Mouse (Mus musculus) midbrain, postnatal 0 days (tissue): ENCODE results near the gene Zc3h18. TPM values are rescaled to one million over a fixed set of nuclear protein-coding genes. Genes with fewer than 3 reads are reported as not detected.
A peak's percentile ranks its signal among the peaks of the same experiment; 100 is the strongest.

Experiments used
- ATAC-seq: fragments of 200-750 bp; cut with Nextera tagmentation; 2 replicates; pipeline ENCODE4 v1.8.0; 2017; ENCODE audit warnings: moderate number of reproducible peaks, mild to moderate bottlenecking, moderate TSS enrichment, moderate library complexity; ENCODE audit not compliant: low FRiP score
- DNase-seq: peaks from one replicate; pipeline ENCODE4 v3.0.0-alpha.2; 2015; ENCODE audit warnings: low spot score
- H3K27ac ChIP-seq: fragments of 300-500 bp; sonication (generic); 2 replicates; pipeline ENCODE4 v1.5.1; 2014; ENCODE audit warnings: low read depth, mild to moderate bottlenecking, low read length, mixed read lengths
- H3K27me3 ChIP-seq: fragments of 300-500 bp; sonication (generic); 2 replicates; pipeline ENCODE4 v1.6.1; 2014; ENCODE audit warnings: low read length, control low read depth, mixed read lengths; ENCODE audit not compliant: insufficient read depth
- H3K36me3 ChIP-seq: fragments of 300-500 bp; sonication (generic); 2 replicates; pipeline ENCODE4 v1.6.1; 2014; ENCODE audit warnings: low read length, control low read depth, mixed read lengths; ENCODE audit not compliant: insufficient read depth
- H3K4me1 ChIP-seq: fragments of 300-500 bp; sonication (generic); 2 replicates; pipeline ENCODE4 v1.6.1; 2014; ENCODE audit warnings: mild to moderate bottlenecking, control low read depth, antibody characterized with exemption, low read length, mixed read lengths; ENCODE audit not compliant: insufficient read depth
- H3K4me2 ChIP-seq: fragments of 300-500 bp; sonication (generic); 2 replicates; pipeline ENCODE4 v1.6.1; 2014; ENCODE audit warnings: low read depth, mild to moderate bottlenecking, low read length, mixed read lengths; ENCODE audit not compliant: poor library complexity, severe bottlenecking
- H3K4me3 ChIP-seq: fragments of 300-500 bp; sonication (generic); 2 replicates; pipeline ENCODE4 v1.5.1; 2014; ENCODE audit warnings: low read depth, mild to moderate bottlenecking, low read length, moderate library complexity
- H3K9ac ChIP-seq: fragments of 300-500 bp; sonication (generic); replicated peaks from 2 replicates; pipeline ENCODE4 v1.6.1; 2014; ENCODE audit warnings: mild to moderate bottlenecking, low read length, moderate library complexity, mixed read lengths; ENCODE audit not compliant: poor library complexity, severe bottlenecking
- H3K9me3 ChIP-seq: fragments of 300-500 bp; sonication (generic); 2 replicates; pipeline ENCODE4 v1.6.1; 2016; ENCODE audit warnings: low read length, control low read depth
- CTCF ChIP-seq: IDR thresholded peaks from 2 replicates; pipeline ENCODE4 v1.5.1; 2016; ENCODE audit warnings: antibody characterized with exemption, mild to moderate bottlenecking
- WGBS: fragments of 180-500 bp; shearing (Covaris S2); extraction: QIAGEN DNeasy Blood & Tissue Kit; methylation state at CpG from one replicate; pipeline ENCODE4 v1.1.7; 2014; 5-methylcytosine and 5-hydroxymethylcytosine counted together
- polyA plus RNA-seq: library from polyadenylated mRNA; unstranded; fragments of >200 nt; fragmentation: Nextera tagmentation; extraction: Ambion mirVana; gene quantifications from 2 replicates; pipeline ENCODE4 v1.2.1, GENCODE M21; 2015
- total RNA-seq: library from RNA; depleted of rRNA; stranded (reverse); fragments of >200 nt; gene quantifications from 2 replicates; pipeline ENCODE4 v1.2.3, GENCODE M21; 2014

Zc3h18 gene
- total and polyA plus RNA-seq, 2 experiments from 2014 or later, result 25.0 to 29.4 TPM

- peak overlapping the region; percentile 86 for H3K27ac ChIP-seq
- peak overlapping the region; percentile 76 for H3K4me2 ChIP-seq
- peaks cover 8% of the 10 kb centered on the region; the same call in 1 of the 2 replicates for H3K36me3 ChIP-seq
- peak overlapping the region; percentile 64 for H3K9ac ChIP-seq
- peak overlapping the region; percentile 74 for H3K4me3 ChIP-seq
- H3K4me1 ChIP-seq, result peaks cover 13% of the 10 kb centered on the region; the same call in 1 of the 2 replicates
- no peak for TF ChIP-seq CTCF
- 6% methylated on average over 19 of the region's 19 CpGs for WGBS
- no peaks in the 10 kb centered on the region for H3K27me3 ChIP-seq
- ATAC-seq (peak; percentile 38; the same call in 1 of the 2 replicates), DNase-seq (peak; percentile 94)
- H3K9me3 ChIP-seq, result no peaks in the 10 kb centered on the region
Observed at GRCm38 (mm10) chr8:122444058-122444748, 67.8 kb downstream of the Zc3h18 start.

GRCm38 (mm10) chr8:122445203-122445602 lies 68.8 kb downstream of the Zc3h18 start:
- Histone ChIP-seq H3K4me1 (peaks cover 13% of the 10 kb centered on the region; the same call in 1 of the 2 replicates), H3K36me3 (no peaks in the 10 kb centered on the region), H3K27me3 (no peaks in the 10 kb centered on the region), H3K9ac (0 out of 2 replicates have a peak overlapping the region, but pooled peaks have one; percentile 13), H3K27ac (peak overlapping the region; percentile 86; the same call in 1 of the 2 replicates), H3K9me3 (no peaks in the 10 kb centered on the region), H3K4me3 (no peak overlapping the region), H3K4me2 (peak overlapping the region; percentile 76)
- ATAC-seq (no peak), DNase-seq (no peak)
- TF ChIP-seq CTCF, result peak; percentile 28
- 62% methylated on average over 3 of the region's 3 CpGs for WGBS

DNA sequence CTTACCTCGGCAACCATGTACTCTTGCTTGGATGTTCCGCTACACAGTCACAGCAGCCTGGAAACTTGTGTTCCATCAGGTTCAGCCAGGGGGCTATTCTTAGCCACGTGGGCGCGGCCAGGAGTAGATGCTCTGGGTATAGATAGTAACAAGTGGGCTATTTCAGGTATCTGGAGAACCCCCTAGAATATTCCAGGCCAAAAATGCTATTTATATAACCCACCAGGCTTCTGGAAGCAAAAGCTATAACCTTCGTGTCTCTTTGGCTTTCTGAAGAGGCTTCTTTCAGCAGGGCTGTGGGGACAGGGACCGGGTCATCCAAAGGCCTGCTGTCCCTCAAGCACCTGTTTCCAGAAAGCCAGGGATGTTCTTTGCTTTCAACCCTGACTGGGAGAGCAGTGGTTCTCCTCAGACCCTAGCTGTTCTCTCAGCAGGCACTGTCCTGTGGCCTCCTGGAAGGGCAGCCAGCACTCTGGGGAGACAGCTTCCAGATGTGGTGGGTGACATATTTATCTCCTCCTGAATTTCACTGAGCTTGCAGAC lies 74.8 kb downstream of the Zc3h18 start:
- ATAC-seq (no peak), DNase-seq (no peak)
- no peaks in the 10 kb centered on the region for H3K9me3 ChIP-seq
- H3K27ac ChIP-seq, result no peak overlapping the region
- 81% methylated on average over 7 of the region's 7 CpGs for WGBS
- no peaks in the 10 kb centered on the region for H3K4me1 ChIP-seq
- H3K4me2 ChIP-seq, result no peak overlapping the region
- H3K36me3 ChIP-seq, result no peaks in the 10 kb centered on the region
- TF ChIP-seq CTCF, result no peak
- H3K4me3 ChIP-seq, result no peak overlapping the region
- H3K9ac ChIP-seq, result no peak overlapping the region
- H3K27me3 ChIP-seq, result no peaks in the 10 kb centered on the region

DNA sequence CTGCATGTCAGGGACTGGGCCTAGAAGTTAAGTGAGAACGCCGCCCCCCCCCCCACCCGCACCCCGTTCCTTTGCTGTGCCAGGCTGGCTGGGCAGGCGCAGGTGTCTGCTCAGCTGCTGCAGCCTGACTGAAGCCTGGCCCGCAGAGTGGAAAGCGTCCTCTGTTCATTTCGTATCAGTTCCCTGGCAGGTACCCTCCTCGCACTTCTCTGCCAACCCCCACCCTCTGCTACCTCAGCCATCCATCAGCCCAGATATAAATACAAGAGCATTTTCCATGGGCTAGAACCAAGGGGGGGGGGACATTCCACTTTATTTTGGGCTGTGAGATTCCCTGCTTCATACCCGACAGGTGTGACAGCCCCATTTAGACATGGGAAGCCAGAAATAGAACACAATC lies 75.7 kb downstream of the Zc3h18 start:
- Histone ChIP-seq H3K9me3 (no peaks in the 10 kb centered on the region), H3K27ac (no peak overlapping the region), H3K4me1 (no peaks in the 10 kb centered on the region), H3K9ac (no peak overlapping the region), H3K36me3 (no peaks in the 10 kb centered on the region), H3K27me3 (no peaks in the 10 kb centered on the region), H3K4me2 (no peak overlapping the region), H3K4me3 (no peak overlapping the region)
- 92% methylated on average over 10 of the region's 10 CpGs for WGBS
- no peak for DNase-seq
- no peak for TF ChIP-seq CTCF
- ATAC-seq, result no peak

DNA sequence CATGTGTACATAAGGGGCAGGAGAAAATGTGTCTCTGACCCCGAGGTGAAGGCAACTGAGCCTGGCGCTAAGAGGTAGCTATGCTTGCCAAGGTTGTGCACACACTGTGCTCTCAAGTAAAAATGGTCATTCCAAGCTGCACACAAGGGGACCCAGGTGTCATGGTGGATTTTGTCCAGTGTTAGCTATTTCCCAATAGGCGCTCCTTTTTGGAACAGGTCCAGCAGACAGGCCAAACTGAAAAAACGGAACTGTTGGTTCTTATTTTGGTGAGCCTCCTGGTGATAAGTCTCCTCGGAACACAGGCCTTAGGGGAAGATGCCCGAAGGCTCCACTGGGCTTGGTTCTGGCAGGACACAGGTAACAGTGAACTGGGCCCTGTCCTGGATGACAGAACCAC lies 78.0 kb downstream of the Zc3h18 start:
- no peak for TF ChIP-seq CTCF
- H3K4me3 ChIP-seq, result no peak overlapping the region
- no peaks in the 10 kb centered on the region for H3K9me3 ChIP-seq
- WGBS, result 87% methylated on average over 6 of the region's 6 CpGs
- no peaks in the 10 kb centered on the region for H3K4me1 ChIP-seq
- H3K4me2 ChIP-seq, result no peak overlapping the region
- H3K9ac ChIP-seq, result no peak overlapping the region
- no peak for DNase-seq
- no peak overlapping the region for H3K27ac ChIP-seq
- no peaks in the 10 kb centered on the region for H3K36me3 ChIP-seq
- no peak for ATAC-seq
- peaks cover 9% of the 10 kb centered on the region; the same call in 1 of the 2 replicates for H3K27me3 ChIP-seq

DNA sequence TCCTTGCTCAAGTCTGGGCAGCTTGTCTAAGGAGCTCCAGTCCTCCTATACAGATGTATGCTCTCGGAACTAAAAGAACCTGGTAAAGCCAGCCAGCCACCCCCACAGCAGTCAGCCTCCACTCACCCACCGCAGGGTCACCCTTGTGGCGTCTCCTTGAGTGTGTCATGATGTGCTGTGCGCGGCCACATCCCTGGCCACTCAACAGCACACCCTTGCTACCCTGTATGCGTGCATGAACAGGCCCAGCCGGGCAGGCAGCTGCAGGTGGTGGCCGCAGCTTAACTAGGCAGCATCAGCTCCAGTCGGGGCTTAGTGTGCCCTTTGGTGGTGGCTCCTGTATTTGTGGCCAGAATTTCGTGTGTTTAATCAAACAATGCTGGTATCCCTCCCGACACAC lies 80.8 kb downstream of the Zc3h18 start:
- no peak overlapping the region for H3K4me2 ChIP-seq
- no peak overlapping the region for H3K27ac ChIP-seq
- 0 out of 2 replicates have a peak overlapping the region, but pooled peaks have one; percentile 13 for H3K9ac ChIP-seq
- WGBS, result 73% methylated on average over 11 of the region's 11 CpGs
- H3K27me3 ChIP-seq, result peaks cover 36% of the 10 kb centered on the region
- TF ChIP-seq CTCF, result no peak
- DNase-seq (no peak), ATAC-seq (no peak)
- no peak overlapping the region for H3K4me3 ChIP-seq
- no peaks in the 10 kb centered on the region for H3K9me3 ChIP-seq
- H3K36me3 ChIP-seq, result no peaks in the 10 kb centered on the region
- H3K4me1 ChIP-seq, result peaks cover 6% of the 10 kb centered on the region; the same call in 1 of the 2 replicates
